Mouse (Mus musculus) G1E (cell line): ENCODE data around the gene Socs7.
"Not testable (repeated sequence)": the region's sequence is repeated elsewhere in the genome, so short reads cannot be mapped to it uniquely, and the experiment has no call there.

Source experiments
- CTCF ChIP-seq: IDR thresholded peaks from 2 replicates; pipeline ENCODE4 v1.5.1; 2012; ENCODE audit warnings: low read depth, low read length, inconsistent platforms, mixed read lengths
- GATA1 ChIP-seq: IDR thresholded peaks from 2 replicates; pipeline ENCODE4 v1.6.1; 2012; ENCODE audit warnings: borderline replicate concordance, low read length, inconsistent platforms, mixed read lengths

- TF ChIP-seq GATA1, CTCF: not testable (repeated sequence)
Observed at GRCm38 (mm10) chr11:97312871-97313270, 49.5 kb upstream of the Socs7 start.
